Mouse (Mus musculus) spleen, postnatal 10 days (tissue): ENCODE data around the gene Frmd6.

Experiments used
- DNase-seq, 2 experiments: peaks; one replicate each; pipeline ENCODE4 v3.0.0; 2021 to 2022; ENCODE audit warnings: low spot score in 2 of 2

Gene Frmd6

DNA sequence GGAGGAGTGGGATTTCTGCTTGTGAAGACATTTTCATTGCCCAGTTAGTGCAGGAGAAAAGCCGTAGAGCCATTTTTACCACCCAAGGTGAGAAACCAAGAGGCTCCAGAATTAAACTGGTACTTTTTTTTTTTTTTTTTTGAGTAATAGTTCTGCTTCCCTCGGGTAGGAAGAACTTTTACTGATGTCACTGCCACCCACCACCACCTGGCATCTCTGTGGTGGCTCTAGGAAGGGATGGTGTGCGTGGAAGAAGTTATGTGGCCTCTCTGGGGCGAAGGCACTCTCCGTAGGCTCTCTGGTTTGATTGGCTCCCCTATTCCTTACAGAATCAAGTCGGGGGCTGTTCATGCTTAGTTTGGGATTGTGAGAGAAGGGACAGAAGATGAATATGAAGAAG, 17.3 kb upstream of the Frmd6 start:
- DNase-seq = no peak

DNA sequence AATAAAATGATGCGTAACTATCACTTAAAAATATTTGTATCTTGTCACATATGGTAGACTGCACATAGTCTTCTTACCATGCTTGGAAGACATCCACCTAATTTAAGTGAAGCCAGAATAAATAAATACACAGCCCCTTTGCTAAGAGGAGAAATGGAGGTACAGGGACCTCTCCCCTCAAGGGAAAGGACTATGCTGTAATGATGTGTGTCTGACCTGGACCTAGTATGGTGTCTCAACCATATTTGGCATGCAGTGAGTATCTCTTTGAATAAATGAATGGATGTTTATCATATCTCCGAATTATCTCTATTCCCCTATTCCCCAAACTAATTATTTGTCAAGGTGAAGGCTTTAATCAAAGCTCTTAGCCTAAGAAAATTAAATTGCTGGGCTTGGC, 15.4 kb upstream of the Frmd6 start:
- DNase-seq = no peak

DNA sequence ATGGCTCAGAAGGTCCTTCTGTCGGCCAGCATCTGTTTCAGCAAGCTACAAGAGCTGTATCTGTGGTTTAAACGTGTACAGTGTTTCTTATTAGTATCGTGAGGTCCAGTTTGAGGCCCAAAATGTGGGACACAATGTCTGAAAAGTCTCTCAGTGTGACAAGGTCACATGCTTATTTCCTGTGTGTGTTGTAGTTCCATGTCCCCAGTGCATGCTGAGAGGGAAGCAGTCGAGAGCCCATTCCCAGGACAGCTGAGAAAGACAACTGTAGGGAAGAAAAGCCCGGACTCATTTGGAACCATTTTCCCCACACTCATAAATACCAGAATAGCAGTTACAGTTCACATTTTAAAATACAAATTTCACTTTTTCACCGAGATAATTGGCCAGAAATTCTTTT, 13.5 kb upstream of the Frmd6 start:
- DNase-seq = no peak

DNA sequence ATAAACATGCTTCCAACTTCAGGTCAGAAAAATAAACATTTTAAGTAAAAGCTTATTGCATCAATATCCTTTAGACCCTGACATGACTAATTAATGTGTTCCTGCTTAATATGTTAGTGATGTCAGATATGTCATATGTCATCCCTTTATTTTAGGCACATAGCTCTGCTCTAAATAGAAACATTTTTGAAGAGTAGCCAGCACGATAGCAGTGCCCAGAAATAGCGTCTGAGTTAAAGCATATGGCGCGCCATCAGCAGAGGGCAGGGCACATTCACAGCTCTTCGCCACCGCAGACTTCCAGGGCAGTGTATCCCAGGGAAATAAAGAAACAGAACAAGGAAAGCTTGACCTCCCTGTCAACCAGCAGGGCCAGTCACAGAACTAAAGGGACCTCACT, 13.1 kb upstream of the Frmd6 start:
- DNase-seq = no peak

DNA sequence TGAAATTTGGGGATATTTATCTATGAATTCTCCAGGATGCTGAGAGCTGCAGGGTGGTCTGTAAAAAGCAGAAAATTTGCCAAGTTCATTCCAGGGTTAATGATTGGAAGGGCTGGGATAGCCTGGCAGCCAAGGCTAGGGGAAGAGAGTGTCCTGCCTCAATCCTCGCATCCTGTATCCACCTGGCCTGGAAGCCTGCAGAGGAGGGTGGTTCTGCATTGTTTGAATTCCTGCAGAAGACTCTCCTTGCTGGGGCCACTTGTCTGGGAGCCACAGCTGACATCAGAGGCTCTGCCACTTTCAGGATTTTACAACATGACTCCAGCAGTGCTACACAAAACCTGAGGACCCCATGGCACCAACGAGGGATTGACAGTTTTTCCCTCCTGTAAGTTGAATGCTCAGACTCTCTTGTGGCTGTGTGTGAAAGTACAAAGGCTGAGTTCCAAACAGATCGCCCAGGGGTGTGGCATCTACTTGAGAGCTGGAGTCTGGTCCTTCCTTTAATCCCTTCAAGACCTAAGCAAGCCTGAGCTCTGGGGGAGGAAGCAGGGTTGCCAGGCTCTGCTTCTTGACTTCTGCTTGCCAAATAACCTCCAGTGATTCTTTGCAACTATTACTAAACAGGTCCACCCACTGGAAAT, 12.4 kb upstream of the Frmd6 start:
- no peak for DNase-seq

DNA sequence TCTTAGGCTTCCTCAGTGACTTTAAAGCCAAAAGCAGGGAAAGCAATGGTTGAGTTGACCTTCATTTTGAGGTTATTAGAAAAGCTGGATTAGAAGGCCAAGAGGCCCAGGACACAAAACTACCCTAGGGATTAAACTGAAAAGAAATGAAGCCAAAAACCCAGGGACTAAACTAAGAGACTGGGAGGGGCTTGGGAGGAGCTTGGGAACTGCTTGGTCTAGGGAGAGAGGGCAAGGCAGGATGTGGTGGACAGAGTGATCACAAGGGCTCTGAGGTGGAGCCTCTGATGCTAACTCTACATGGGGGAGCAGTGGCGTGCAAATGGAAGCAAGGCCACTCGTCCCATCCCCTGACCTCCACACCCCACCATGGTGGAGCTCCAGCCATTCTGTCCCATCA, 8.6 kb upstream of the Frmd6 start:
- no peak for DNase-seq

DNA sequence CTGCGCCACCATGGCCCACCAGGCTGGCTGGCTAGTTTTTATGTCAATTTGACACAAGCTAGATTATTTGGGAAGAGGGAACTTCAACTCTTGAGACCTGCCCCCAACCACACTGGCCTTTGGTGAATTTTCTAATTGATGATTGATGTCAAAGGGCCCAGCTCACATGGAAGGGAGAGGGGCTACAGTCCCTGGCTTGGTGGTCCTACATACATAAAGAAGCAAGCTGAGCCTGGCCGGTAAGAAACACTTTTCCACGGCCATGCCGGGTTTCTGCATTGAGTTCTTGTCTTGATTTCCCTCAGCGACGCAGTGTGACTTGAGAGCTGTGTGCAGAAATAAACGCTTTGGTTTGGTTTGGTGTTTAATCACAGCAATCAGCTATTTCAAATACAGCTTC, 1.3 kb upstream of the Frmd6 start:
- DNase-seq = no peak

DNA sequence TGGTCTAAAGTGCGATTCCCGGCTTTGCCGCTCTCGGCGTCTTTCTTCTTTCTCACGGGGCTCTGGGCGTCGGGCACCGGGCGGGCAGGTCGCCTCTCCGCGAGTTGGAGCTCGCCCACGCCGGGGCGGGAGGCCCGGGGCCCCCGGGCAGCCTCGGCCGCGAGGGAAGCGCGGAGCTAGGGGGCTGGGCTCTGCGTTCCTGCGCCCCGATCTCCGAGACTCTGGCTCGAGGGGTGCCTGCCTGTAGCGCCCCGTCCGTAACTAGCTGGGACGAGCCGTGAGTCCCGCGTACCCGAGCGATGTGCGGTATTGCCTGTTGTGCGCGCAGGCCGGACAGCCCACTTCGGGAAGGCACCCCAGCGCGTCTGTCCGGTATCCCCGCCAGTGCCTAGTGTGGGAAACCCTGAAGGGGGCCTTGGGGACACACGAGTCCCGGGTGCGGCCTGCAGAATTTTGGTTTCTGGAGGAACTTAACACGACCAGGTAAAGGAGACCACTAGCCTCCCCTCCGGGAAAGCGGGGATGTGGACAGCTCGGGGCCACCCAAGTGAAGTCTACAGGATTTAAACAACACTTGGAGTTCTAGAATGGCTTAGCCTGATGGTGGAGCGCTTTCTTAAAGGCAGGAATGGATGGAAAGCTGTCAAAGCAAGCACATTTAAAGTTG, 470 bp downstream of the Frmd6 start:
- no peak for DNase-seq

DNA sequence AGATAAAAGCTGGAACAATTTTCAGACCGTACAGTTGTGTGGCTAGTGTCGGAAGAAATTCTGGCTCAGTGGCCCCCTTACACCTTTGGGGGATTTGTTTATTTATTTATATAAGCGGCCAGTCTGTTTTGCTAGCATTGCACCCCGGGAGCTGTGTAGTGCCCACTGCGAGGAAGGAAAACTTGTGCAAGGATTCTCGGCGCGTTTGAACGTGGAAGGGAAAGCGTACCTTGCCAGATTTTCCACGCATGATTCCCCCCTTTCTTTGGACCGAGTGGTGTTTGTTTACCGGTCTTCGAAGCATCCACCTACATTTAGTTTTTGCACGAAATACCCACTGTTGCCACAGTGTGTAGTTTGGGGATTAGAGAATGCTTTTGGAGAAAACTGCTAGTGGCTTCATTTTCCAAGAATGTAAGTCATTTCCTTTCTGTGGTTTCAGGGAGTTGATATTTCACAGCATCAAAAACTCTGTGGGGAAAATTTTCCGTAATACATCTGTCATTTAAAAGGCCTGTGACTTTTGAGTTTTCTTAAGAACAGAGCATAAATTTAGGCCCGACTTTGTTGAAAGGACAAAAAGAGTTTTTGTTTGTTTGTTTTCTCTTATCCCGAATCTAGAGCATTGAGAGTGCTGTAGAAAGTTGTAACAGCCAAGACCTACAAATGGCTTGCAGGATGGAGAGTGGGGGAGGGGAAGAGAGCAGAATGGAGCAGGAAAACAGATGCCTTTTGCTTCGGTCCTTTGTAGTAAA, 1.2 kb downstream of the Frmd6 start:
- DNase-seq = no peak

DNA sequence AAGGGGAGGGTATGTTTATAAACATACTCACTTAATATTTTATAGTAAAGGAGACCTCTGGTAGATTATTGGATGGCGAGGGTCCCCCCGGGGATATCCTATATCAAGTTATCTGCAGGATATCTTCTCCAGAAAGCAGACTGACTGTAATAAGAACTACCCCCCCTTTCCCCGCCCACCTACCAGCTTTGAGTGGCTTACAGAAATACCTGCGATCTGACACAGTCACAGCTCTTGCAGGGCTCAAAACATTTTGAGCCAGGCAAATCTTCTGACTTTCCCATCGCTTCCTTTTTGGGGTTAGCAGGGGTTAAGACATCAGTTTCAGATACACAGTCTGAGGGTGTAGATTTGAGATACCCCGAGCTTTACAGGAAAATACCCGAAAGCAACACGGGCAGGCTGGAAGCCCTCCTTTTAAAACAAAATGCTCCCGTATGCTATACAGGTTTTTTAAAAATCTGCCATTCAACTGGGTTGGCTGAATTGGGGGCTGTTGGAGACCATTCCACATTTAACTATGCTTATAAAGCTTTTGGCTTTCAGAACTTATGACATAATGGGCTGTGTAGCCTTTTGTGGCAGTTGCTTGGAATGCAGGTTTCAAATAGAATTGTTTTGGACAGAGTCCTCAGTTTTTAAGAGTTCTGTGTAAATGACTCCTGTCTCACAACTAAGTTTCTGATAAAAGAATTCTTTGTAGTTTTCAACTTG, 2.0 kb downstream of the Frmd6 start:
- no peak for DNase-seq

DNA sequence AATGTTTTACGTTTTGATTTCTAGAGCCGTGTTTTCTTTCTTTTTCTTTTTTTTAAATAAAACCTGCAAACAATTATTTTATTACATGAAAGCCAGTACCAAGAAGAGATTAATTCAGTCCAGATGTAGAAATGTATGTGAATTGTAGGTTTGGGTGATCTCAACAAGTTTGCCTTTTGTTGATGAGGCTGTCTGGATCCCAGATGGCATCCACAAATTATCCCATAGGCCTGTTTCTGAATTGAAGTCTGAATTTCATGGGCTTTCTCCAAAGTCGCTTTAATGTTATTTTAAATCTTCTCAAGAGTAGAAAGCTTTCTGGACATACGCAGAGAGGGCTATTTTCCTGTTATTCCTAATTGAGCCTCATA, 2.6 kb downstream of the Frmd6 start:
- no peak for DNase-seq

DNA sequence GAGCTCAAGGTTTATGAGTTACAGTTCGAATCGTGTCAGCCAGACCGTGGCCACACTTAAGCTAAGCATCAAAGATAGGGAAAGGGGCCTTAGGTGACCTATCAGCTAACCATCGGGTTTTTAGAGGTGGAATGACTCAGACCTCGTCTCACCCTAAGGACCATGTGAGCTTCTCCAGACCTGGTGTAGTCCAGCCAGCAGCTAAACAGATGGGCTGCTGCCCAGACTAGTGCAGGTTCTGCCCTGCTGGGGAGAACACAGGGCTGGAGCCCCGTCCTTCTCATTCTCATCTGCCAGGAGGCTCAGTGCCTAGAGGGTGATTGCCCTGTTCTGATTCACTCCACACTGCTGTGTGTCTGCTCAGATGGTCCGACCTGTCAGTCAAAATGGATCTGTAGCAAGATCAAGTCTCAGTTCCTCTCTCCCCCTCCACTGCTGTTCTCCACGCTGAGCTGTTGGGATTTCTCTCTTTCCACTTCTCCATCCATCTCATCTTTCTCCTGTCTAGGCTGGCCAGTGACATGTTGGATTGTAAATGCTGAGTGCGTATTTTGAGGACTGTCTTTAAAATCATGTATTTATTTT, 5.8 kb downstream of the Frmd6 start:
- DNase-seq = no peak

DNA sequence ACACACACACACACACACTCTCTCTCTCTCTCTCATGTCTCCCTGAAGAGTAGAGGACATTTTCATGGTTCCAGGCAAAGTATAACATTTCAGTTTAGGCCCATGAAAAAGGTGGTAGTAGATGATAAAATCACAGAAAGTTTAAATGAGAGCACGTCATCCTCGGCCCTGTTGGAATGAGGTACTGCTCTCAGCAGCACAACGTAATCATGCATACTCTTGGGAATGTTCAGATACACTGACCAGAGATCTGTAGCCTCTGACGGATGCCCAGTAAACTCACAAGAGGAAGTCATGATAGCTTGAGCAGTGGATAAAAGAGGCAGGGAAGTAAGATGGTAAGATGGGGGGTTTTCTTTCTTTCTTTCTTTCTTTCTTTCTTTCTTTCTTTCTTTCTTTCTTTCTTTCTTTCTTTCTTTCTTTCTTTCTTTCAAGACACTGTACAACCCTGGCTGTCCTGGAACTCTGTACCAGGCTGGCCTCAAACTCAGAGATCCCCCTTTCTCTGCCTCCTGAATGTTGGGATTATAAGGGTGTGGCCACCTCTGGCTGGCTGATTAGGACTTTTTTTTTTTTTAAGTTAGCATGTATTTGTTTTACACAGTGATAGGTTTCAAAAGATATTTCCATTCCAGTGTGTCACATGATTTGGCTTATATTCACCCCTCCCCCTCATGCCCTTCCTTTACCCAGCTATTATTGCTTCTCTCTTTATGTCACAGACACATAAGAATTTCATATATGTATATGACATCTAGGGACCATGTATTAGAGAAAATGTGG, 7.1 kb downstream of the Frmd6 start:
- no peak for DNase-seq

DNA sequence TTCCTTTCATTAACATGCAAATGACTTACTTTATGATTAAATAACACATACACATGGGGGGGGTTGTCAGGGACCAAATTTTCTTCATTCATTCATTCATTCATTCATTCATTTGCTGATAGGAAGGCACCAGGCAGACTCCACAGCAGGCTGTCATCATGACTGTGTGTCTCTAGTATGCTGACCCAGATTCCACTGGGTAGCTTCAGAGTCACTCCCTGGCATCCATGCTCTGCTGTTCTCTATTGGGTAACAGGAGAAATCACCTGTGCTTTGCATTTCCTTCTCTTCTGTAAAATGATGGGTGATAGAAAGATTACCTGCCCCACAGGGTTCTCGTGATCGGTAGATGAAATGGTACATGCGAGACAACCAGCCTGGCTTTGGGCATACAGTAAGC, 7.7 kb downstream of the Frmd6 start:
- DNase-seq = no peak

DNA sequence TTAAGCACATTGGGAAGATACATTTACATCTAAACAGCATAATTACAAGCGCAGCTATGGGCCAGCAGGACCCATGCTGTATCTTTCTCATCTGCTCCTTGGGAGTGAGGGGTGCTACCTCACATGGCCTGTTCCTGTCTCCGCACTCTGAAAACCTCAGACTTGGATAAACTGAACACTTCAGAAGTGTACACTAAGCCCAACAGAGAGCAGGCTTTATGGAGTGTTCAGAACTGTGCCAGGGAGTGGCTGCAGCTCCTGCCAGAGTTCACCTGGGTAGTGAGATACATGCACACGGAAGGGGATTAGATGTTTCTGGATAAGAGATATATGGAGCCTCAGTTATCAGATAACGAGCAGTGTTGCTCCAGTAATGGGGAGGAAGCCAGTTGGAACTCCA, 8.7 kb downstream of the Frmd6 start:
- no peak for DNase-seq

DNA sequence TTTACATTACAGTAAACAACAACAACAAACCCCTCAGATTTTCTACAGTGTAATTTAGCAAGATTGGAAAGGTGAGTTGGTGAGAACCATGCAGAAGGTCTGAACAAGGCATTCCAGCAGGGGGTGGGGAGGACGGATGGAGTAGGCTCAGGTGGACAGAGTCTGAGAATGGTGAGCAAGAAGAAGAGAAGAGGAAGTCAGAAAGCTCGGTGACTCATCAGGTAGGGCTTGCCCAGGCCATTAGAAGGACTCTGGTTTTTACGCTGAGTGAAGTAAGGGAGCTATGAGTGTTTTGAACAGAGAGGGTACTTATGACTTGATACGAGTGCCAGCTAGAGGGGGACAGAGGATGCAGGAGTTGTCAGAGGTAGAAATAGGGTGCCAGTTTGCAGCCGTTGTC, 9.7 kb downstream of the Frmd6 start:
- no peak for DNase-seq

DNA sequence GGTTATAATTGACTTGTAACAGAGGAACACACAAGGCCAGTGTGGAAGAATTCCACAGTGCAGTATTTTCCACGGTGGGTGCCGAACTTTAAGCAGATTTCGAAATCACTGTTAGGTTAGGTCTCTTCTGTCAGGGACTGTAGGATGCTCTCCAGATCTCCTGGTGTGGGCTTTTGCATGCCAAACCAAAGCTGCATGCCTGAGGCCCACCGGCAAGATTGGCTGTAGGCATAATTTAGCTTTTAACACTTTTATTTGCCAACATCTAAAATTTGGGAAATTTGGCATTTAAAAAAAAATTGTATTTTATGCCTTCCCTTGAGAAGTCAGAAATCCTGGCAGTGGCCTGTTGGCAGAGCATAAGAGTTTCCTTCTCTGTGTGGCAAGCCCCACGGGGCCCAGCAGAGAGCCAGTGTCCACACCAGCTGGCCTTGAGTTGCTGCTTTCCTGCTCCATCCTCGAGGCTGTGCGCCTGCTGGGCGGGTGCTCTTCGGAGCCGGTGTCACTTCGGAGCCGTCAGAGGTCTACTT, 12.5 kb downstream of the Frmd6 start:
- no peak for DNase-seq

DNA sequence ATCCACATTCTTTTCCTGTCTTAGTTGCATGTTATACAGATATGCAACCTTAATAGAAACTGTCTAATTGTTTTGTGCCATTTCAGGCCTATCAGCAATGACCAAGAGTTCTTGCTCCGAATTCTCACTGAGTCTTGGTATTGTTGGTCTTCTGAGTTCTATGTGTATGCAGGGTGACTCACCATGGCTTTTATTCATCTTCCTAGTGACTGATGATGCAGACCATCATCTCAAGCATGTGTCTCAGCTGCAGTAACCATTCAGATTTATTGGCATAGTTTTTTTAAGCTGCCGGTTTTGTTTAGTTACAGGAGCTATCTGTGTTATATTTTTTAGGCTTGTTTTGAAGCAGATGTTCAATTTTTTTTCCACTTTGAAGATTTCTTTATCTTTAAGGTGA, 20.1 kb downstream of the Frmd6 start:
- no peak for DNase-seq

DNA sequence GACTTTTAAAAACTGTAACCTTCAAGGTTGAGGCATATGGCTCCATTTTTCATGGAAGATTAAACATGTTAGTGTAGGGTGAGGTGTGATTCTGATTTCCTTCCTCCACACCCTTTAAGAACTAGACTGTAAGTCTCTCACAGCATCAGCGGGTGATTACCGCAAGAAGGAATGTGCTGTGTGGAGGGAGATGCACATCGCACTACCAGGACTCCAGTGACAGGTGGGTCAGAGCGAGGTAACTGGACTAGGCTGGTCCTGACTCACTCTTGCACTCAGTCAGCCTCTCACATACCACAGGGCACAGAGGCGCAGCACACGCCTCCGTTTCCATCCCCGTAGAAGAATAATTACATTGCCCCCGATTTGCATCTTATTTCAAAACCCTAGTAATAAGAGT, 23.7 kb downstream of the Frmd6 start:
- no peak for DNase-seq

DNA sequence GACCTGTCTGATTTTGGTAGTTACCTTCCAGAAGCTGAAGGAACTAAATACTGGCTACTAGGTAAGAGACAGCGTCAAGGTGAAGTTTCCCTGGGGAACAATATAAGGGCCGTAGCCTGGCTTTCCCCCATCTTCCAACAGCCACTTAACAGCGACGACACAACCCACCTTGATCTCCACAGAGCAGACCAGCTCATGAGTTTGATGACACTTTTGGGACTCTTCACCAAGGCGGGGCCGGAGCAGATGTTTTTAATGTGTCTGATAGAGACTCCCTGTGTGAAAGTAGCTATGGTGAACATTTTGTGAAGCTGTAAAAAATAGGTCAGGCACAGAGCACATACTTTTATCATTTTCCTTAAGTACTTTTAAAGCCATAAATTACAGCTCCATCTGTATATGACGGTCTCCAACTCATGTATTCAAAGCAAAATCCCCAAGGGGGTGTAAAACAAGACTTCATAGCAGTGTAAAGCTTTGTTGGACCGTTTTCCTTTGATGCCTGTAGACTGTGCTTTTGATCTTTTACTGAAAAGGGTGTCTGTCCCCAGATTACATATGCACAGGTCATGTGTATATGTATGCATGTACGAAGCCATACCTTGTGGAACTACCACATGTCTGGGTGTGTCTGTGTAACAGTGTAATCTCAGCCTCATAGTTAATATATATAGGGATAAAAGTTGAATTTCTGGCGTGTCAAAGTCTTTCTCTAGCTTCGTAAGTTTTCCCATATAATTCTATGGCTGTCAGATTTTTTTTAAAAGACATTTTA, 24.4 kb downstream of the Frmd6 start:
- DNase-seq = no peak
